Mouse (Mus musculus) gastrocnemius, adult 2 months (tissue): Measurements from ENCODE around the gene Ptges3l. TPM values are rescaled to one million over a fixed set of nuclear protein-coding genes. Genes with fewer than 3 reads are reported as not detected.
A peak's percentile ranks its signal among the peaks of the same experiment; 100 is the strongest.

ENCODE experiments used
- DNase-seq: peaks from one replicate; pipeline ENCODE4 v3.0.0; 2022
- H3K27ac ChIP-seq: fragments of 200-600 bp; 2 replicates; pipeline ENCODE4 v1.8.1; 2022; ENCODE audit warnings: mild to moderate bottlenecking
- H3K4me3 ChIP-seq: fragments of 200-600 bp; 2 replicates; pipeline ENCODE4 v1.8.1; 2022; ENCODE audit warnings: mild to moderate bottlenecking, moderate library complexity
- CTCF ChIP-seq: fragments of 200-600 bp; IDR thresholded peaks from 2 replicates; pipeline ENCODE4 v1.8.1; 2022; ENCODE audit warnings: antibody characterized with exemption, mild to moderate bottlenecking, moderate library complexity
- intact Hi-C: fragments of 180-260 bp; cut with DNase I; formaldehyde crosslinking; loops from one replicate; pipeline ENCODE4 v1.15.1; 2025
- total RNA-seq, 2 experiments: library from RNA; stranded (reverse); gene quantifications; 2 replicates each; pipeline ENCODE4 v1.2.3; 2021

Gene Ptges3l
- total RNA-seq, 2 experiments from 2014 or later, result 82.0 to 90.7 TPM

DNA sequence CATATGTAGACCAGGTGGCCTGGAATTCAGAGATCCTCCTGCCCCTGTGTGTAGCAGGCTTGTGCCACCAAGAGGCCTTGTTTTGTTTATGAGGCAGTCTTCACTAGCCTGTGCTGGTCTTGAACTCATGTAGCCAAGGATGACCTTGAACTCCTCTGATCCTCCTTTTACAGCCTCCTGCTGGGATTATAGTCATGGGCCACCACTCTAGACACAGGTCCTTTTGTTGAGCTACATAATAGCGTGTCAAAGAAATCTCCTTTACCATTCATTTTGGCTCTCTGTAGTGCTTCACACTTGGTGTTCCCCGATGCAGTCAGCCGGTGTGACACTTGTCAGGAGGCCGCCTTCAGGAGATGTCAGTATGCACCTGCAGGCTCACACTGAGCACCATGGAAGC is 11.8 kb upstream of the Ptges3l start:
- Histone ChIP-seq H3K27ac (no peak overlapping the region), H3K4me3 (no peak overlapping the region)
- no peak for DNase-seq
- TF ChIP-seq CTCF, result no peak
- intact Hi-C loops, result no loop called here

DNA sequence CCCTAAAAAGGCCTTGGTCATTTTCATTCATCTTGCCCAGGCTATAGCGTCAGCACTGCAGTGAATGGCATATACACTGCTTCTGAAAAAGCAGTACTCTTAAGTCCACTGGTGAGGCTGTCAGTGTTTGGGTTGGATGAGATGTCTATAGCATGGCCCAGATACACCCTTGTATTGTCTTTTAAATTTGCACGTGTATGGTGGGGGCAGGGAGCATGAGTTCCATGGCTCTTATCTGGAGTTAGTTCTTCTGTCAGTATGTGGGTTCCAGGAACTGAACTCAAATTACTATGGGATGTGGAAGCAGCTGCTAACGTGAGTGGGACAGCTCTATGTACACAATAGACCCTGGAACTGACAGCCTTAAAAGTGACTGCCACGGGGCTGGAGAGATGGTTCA is 10.7 kb upstream of the Ptges3l start:
- Histone ChIP-seq H3K27ac (no peak overlapping the region), H3K4me3 (no peak overlapping the region)
- no peak for DNase-seq
- no peak for TF ChIP-seq CTCF
- intact Hi-C loops, result no loop called here

DNA sequence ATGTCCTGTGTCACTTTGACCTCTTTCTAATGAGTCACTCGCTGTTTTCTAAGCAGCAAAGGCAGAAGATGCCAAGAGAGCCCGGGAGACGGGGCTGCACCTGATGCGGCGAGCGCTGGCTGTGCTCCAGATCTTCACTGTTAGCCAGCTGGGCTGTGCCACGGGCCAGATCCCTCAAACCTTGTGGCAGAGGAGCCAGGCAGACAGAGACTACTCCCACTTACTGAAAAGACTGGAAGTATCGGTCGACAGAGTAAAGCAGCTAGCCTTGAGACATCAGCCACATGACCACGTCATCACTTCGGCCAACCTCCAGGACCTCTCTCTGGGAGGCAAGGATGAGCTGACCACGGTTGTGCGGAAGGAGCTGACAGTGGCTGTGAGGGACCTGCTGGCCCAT is 8.3 kb upstream of the Ptges3l start:
- no peak for DNase-seq
- H3K4me3 ChIP-seq, result no peak overlapping the region
- intact Hi-C loops, result no loop called here
- no peak for TF ChIP-seq CTCF
- no peak overlapping the region for H3K27ac ChIP-seq

DNA sequence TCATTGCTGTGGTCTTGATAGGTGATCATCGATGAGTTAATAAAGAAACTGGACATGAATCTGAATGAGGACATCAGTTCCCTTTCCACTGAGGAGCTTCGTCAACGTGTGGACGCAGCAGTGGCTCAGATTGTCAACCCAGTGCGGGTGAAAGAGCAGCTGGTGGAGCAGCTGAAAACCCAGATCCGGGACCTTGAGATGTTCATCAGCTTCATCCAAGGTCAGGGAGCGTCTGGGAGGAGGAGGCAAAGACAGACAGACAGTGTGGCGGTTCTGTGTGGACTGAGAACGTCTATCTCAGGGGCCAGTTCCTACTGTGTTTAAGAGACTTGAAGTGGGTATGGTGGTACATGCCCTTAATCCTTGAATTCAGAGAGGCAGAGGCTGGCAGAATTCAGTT is 6.2 kb upstream of the Ptges3l start:
- DNase-seq, result no peak
- no peak for TF ChIP-seq CTCF
- Histone ChIP-seq H3K4me3 (no peak overlapping the region), H3K27ac (no peak overlapping the region)
- intact Hi-C loops, result no loop called here

DNA sequence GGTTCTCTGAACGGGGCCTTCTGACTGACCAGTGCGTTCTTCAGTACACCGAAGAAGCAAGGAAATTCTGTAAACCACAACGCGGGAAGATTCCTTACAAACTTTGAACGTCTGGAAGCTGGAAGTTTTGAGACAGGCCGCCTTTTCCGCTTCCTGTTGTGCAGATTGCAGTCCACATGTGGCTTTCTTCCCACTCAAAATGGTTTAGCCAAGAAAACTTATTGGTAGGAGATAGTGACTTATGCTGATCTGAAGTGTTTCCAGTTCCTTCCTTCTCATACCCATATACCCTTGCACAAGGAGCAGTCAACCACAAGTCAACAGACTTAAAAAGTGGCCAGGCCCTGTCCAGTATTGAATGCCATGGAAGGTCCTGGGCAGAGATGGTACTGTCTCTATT is 1.0 kb upstream of the Ptges3l start:
- no peak overlapping the region for H3K27ac ChIP-seq
- intact Hi-C loops, result no loop called here
- DNase-seq, result no peak
- H3K4me3 ChIP-seq, result peak overlapping the region; percentile 84
- TF ChIP-seq CTCF, result no peak

DNA sequence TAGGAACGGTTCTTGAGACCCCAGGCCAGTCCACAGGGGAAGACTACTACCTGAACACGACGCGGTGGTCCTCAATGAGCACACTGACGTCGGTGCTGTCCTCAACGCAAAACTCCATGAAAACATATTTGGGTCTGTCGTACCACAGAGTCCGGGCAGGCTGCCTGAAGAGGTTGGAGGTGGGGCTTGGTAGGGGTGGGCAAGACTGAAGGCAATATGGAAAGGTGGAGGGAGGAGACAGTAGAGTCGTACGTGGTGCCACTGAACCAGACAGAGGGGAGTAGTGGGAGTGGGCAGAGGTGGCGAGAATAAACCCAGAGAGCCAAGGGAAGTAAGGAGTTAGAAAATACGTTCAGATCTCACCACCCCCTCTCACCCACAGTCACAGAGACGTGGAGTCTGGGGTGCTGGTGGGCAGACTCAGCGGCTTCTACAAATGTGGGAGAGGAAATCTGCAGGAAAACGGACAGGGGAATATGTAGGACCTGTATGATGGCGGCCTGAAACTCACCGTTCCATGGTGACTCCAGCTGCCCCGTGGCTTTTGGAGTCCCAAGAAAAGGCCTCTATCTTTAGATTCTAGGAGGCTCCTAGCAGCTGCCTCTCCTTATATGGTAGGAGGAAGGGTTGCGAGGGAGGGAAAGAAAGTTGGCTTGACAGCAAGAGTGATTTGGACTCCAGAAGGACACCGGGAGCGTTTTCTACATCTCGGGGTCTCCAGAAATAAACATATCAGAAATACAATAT is 855 bp downstream of the Ptges3l start, which contains the start of gene Gm27029:
Gene Gm27029 (minus strand): TSS at position 692 of the 747 bp plus-strand sequence.
- intact Hi-C loops, result no loop called here
- H3K4me3 ChIP-seq, result peak within 1 kb of the TSS; percentile 84
- DNase-seq, result peak; percentile 70
- H3K27ac ChIP-seq, result peak within 1 kb of the TSS; percentile 95
- TF ChIP-seq CTCF, result no peak

DNA sequence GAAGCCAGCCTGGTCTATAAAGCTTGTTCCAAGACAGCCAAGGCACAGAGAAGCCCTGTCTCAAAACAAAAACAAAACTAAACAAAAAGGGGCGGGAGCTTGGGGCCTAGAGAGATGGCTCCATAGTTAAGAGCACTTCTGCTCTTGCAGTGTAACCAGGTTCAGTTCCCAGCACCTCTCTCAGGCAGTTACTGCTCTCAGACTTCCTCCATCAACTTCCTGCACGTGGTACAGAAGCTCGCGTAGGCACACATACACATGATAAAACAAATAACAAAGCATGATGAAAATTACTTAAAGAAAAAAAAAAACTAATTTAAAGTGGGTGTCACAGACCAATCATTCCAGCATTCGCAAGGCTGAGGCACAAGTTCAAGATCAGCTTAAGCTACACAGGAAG is 5.0 kb downstream of the Ptges3l start:
- TF ChIP-seq CTCF, result no peak
- Histone ChIP-seq H3K4me3 (no peak overlapping the region), H3K27ac (no peak overlapping the region)
- DNase-seq, result no peak
- intact Hi-C loops, result no loop called here

DNA sequence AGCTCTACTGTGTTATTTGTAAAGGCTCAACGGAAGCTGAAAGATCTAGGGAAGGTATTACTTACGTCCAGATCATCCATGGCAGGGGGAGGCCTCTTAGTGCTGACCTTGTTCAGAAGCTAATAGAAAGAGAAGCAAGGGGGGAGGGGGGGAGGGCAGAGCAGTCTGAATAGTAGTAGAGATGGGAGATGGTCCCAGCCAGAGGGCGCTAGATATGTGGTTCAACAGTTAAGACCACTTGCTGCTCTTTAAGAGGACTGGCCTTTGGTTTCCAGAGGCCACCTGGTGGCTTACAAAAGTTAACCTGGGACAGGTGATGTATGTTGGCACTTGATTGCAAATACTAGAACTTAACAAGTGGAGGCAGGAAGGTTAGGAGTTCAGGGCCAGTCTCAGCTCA is 5.5 kb downstream of the Ptges3l start:
- DNase-seq, result no peak
- H3K27ac ChIP-seq, result no peak overlapping the region
- H3K4me3 ChIP-seq, result no peak overlapping the region
- TF ChIP-seq CTCF, result peak; percentile 9; the same call in 1 of the 2 replicates
- intact Hi-C loops, result no loop called here

DNA sequence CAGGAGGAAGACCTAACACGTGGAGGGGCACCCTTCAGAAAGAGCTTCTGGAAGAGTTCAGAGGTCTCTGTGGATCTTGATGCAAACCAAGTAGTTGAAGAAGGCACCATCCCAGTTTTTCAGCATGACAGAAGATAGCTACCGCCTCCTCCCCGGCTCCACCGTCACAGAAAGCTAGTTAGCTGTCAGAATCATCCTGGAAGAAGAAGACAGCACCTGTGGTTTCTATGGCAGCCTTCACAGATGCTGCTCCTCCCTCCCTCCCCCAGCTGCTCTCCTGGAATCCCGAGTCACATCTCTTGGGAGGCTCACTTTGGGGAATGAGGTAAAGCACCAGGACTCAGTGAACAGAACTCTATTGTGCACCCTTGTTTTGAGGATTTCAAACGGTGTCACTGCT is 6.1 kb downstream of the Ptges3l start:
- no peak overlapping the region for H3K4me3 ChIP-seq
- TF ChIP-seq CTCF, result no peak
- no peak for DNase-seq
- intact Hi-C loops, result no loop called here
- H3K27ac ChIP-seq, result no peak overlapping the region

DNA sequence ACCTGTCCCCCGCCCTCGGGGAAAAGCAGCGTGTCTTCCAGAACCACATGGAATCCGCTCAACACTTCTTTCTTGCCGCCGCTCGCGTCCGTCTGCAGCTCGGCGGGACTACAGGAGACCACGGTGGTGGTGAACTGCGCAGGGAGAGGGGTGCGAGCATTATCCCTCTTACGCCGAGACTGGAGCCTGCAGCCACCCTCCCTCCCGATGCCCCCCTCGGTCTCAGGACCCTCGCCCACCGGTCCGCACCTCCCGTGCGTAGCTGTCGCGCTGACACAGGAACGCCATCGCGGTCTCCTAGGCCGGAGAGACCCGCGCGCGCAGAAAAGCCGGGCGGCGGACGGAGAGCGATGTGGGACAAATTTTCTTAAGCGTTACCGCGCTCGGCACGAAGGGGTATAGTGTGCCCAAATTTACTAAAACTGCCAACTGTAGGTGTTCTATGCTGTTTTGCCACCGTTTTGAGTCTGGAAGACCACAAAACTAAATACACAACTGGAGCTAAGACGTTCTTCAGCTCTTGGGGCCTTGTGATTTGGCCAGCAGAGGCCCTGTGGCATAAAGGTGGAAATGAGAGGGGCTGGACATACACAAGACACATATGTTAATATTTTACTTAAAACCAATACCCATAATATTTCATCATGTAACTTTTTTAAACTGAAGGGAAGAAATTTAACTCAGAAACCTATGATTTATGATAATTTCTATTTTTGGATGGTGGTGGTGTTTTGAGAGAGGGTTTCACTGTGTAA is 7.9 kb downstream of the Ptges3l start, which contains the start of gene Aarsd1:
Gene Aarsd1 (minus strand): TSS at position 515 of the 755 bp plus-strand sequence.
- Histone ChIP-seq H3K4me3 (peak within 1 kb of the TSS; percentile 90), H3K27ac (peak within 1 kb of the TSS; percentile 92)
- intact Hi-C loops, result no loop called here
- no peak for TF ChIP-seq CTCF
- DNase-seq, result peak; percentile 93

DNA sequence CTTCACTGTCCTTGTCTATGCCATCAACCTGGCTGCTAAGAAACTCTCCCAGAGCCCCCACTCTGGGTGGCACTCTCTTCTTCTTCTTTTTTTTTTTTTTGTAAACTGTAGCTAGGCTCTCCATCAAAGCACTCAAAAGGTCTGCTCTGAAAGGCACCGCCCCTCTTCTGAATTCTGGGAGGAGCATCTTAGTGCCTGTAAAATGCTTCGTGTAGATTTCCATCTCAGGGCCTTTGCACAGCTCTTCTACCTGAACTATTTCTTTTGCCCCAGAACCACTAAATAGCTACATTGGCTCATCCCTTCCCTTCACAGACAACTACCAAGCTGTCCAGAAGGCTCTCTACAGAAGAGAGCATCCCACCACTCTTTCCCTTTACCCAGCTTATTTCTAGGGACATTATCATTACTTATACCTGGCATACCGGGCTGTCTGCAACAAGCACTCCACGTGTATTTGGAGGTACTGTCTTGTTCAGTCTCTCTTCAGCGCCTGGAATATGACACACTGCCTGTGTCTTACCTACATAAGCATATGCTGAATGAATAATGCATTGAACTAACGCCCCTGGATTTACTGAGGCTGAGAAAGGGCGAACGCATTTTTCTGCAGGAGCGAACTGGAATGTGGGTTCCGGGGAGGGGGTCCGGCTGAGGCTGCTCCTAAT is 8.6 kb downstream of the Ptges3l start:
- peak overlapping the region; percentile 92 for H3K27ac ChIP-seq
- peak overlapping the region; percentile 90 for H3K4me3 ChIP-seq
- no peak for TF ChIP-seq CTCF
- DNase-seq, result no peak
- intact Hi-C loops, result no loop called here

DNA sequence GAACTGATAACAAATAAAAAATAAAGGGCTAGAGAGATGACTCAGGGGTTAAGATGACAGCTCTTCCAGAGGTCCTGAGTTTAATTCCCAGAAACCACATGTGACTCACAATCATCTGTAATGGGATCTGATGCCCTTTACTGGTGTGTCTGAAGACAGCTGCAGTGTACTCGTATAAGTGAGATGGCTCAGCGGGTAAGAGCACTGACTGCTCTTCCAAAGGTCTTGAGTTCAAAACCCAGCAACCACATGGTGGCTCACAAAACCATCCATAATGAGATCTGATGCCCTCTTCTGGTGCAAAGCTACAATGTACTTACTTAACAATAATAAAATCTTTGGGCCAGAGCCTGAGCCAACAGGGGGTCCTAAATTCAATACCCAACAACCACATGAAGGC is 9.8 kb downstream of the Ptges3l start:
- no peak for DNase-seq
- intact Hi-C loops, result no loop called here
- no peak overlapping the region for H3K4me3 ChIP-seq
- TF ChIP-seq CTCF, result peak; percentile 3; the same call in 1 of the 2 replicates
- H3K27ac ChIP-seq, result no peak overlapping the region

DNA sequence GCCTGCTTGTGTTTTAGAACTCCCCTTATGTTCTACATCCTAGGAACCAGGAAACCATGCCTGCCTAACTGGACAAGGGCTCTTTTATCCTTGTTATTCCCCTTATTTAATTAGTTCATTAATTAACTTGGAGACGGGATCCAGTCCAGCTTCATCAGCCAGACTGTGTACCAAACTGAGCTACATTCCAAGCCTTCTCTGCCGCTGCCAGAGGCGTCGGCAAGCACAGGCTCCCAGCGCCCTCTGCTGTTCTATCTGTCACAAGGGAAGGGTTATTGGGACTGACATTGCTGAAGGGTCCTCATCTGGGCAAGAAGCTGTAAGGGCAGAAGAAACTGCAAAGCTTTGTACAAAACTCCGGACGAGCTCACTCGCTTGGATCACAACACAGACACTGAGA is 30.0 kb downstream of the Ptges3l start:
- TF ChIP-seq CTCF, result peak; percentile 92
- Histone ChIP-seq H3K4me3 (no peak overlapping the region), H3K27ac (no peak overlapping the region)
- DNase-seq, result peak; percentile 79
- intact Hi-C loops, result loop anchor here (1.0 to 5.0 kb wide), 3 partner anchors 38 to 182 kb away; no protein-coding TSS in a partner anchor
